Mouse (Mus musculus): ENCODE measurements at regions not wholly inside any gene's neighbourhood (a gene's known extent, or its start where the extent isn't known, plus 50 kb on each side); places are given as distances from the start of the nearest gene placed in this dataset.

DNA sequence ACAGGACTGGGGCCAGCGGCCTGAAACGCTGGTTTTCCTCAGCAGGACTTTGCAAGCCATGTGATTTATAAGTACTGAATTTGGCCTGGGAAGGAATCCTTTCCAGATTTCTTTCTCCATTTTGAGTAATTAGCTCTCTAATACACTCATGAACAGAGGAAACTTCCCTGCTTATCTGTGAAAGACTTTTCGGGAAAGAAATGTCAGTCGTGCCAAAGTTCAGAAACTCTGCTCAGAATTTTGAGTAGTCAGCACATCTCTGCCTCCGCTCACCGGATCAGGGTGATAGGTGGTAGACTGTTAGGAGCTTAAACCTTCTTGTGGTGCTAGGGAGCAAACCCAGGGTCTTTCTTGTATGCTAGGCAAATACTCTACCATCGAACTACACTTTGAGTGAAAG is 67.0 kb upstream of the Arhgap32 start:
- DNase-seq = peak; percentile 84
- no peak for TF ChIP-seq CTCF (conservative IDR thresholded peaks at IDR 0.05; ENCODE audit: insufficient read depth, insufficient read length, low read depth, low read length)
- TF ChIP-seq POLR2A (IDR thresholded peaks at IDR 0.05; ENCODE audit: low read depth, low read length) = no peak
- H3K4me1 ChIP-seq (ENCODE audit: control insufficient read depth, insufficient read depth, low read length) = peaks cover 29% of the 10 kb centered on the region
- H3K27ac ChIP-seq (ENCODE audit: insufficient read depth, low read depth, low read length) = peak overlapping the region; percentile 90
- H3K4me3 ChIP-seq (ENCODE audit: insufficient read depth, low read depth, low read length) = no peak overlapping the region
- H3K36me3 ChIP-seq (ENCODE audit: control insufficient read depth, insufficient read depth, low read length) = no peaks in the 10 kb centered on the region
- H3K27me3 ChIP-seq (replicated peaks; ENCODE audit: control insufficient read depth, insufficient read depth, low read length) = no peaks in the 10 kb centered on the region
- 40% methylated on average over 7 of the region's 7 CpGs for WGBS

DNA sequence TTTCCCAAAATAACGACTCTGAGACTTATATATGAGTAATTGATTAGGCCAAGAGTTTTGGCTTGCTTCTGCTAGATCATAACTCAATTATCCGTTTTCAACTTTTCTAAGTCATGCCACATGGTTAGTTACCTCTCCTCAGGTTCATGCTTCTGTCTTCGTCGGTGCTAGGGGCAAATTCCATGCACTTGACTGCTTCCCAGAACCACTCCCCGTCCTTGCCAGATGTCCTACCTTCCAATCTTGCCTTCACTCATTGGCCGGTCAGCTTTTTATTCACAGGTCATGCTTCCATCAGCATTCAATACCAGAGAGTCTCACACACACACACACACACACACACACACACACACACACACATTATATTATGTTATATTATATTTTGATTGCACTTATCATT is 66.4 kb upstream of the Arhgap32 start:
- no peaks in the 10 kb centered on the region for H3K27me3 ChIP-seq (replicated peaks; ENCODE audit: control insufficient read depth, insufficient read depth, low read length)
- TF ChIP-seq POLR2A (IDR thresholded peaks at IDR 0.05; ENCODE audit: low read depth, low read length) (no peak), CTCF (conservative IDR thresholded peaks at IDR 0.05; ENCODE audit: insufficient read depth, insufficient read length, low read depth, low read length) (no peak)
- no peaks in the 10 kb centered on the region for H3K36me3 ChIP-seq (ENCODE audit: control insufficient read depth, insufficient read depth, low read length)
- no peak overlapping the region for H3K27ac ChIP-seq (ENCODE audit: insufficient read depth, low read depth, low read length)
- no peak overlapping the region for H3K4me3 ChIP-seq (ENCODE audit: insufficient read depth, low read depth, low read length)
- peak; percentile 72 for DNase-seq
- H3K4me1 ChIP-seq (ENCODE audit: control insufficient read depth, insufficient read depth, low read length) = peaks cover 28% of the 10 kb centered on the region
- 51% methylated on average over 6 of the region's 6 CpGs for WGBS

DNA sequence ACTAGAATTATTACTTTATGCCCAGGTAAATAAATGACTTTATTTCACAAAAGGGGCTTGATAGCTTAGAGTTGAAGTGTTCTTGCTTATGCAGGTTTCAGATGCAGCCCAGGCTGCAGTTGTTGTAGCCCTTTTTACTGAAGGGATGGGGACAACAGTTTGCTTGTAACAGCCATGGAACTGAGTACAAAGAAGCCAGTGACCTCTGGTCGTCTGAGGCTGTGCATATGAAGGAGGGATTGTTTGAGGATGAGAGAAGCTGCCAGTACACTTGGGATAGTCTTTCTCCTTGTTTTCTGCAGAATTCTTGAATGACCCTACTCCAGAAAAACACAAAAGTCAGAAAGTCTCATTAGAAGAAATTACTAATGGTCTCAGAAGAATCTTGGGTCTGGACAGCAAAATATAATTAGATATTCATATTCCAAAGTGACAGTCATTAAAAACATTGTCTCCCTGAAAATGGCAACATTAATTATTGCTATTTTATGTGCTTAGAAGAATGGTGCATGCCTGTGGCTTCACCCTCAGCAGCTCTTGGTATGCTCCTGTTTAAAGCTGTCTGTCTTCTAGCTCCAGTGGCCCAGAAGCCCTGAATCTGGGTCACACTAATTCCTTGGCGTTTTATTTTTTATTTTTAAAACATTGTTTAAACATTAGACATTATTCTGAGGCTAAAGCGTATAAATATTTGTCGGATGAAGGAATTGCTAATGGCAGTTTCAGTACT is 61.9 kb upstream of the Arhgap32 start:
- DNase-seq = no peak
- Histone ChIP-seq H3K4me3 (ENCODE audit: insufficient read depth, low read depth, low read length) (no peak overlapping the region), H3K36me3 (ENCODE audit: control insufficient read depth, insufficient read depth, low read length) (no peaks in the 10 kb centered on the region), H3K4me1 (ENCODE audit: control insufficient read depth, insufficient read depth, low read length) (peaks cover 12% of the 10 kb centered on the region; the same call in 1 of the 2 replicates), H3K27me3 (replicated peaks; ENCODE audit: control insufficient read depth, insufficient read depth, low read length) (no peaks in the 10 kb centered on the region), H3K27ac (ENCODE audit: insufficient read depth, low read depth, low read length) (no peak overlapping the region)
- WGBS = 34% methylated on average over 4 of the region's 4 CpGs
- no peak for TF ChIP-seq POLR2A (IDR thresholded peaks at IDR 0.05; ENCODE audit: low read depth, low read length)
- no peak for TF ChIP-seq CTCF (conservative IDR thresholded peaks at IDR 0.05; ENCODE audit: insufficient read depth, insufficient read length, low read depth, low read length)

DNA sequence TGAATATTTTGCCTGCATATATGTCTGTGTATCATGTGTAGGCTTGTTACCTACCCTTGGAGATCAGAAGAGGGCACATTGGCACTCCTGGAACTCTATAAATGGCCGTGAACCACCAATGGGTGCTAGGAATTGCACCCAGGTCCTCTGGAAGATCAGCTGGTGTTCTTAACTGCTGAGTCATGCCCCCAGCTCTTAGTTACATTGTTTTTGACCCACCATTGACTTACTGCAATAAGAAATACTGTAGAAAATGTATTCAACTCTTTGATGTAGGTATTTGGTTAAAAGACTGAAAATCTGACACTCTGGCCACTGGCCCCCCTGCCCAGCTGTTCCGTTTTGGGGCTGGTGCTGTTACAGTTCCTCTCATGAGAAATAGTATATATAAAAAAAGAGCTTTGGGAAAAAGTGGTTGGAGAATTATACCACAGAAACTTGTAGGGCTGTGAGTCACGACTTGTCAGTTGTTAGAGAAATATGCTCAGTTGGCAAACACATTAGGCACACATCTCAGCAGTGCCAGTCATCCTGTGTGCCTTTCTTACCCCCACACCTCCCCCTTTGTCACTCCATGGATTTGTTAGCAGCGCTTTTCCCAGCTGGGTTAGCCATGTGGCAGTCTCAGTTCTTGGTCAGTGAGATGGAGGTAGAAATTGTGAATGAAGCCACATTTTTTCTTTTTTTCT is 58.4 kb upstream of the Arhgap32 start:
- 86% methylated on average over 4 of the region's 4 CpGs for WGBS
- no peak for DNase-seq
- no peak overlapping the region for H3K4me3 ChIP-seq (ENCODE audit: insufficient read depth, low read depth, low read length)
- H3K4me1 ChIP-seq (ENCODE audit: control insufficient read depth, insufficient read depth, low read length) = peaks cover 3% of the 10 kb centered on the region; the same call in 1 of the 2 replicates
- no peaks in the 10 kb centered on the region for H3K27me3 ChIP-seq (replicated peaks; ENCODE audit: control insufficient read depth, insufficient read depth, low read length)
- TF ChIP-seq POLR2A (IDR thresholded peaks at IDR 0.05; ENCODE audit: low read depth, low read length) = no peak
- no peak for TF ChIP-seq CTCF (conservative IDR thresholded peaks at IDR 0.05; ENCODE audit: insufficient read depth, insufficient read length, low read depth, low read length)
- no peaks in the 10 kb centered on the region for H3K36me3 ChIP-seq (ENCODE audit: control insufficient read depth, insufficient read depth, low read length)
- H3K27ac ChIP-seq (ENCODE audit: insufficient read depth, low read depth, low read length) = no peak overlapping the region

DNA sequence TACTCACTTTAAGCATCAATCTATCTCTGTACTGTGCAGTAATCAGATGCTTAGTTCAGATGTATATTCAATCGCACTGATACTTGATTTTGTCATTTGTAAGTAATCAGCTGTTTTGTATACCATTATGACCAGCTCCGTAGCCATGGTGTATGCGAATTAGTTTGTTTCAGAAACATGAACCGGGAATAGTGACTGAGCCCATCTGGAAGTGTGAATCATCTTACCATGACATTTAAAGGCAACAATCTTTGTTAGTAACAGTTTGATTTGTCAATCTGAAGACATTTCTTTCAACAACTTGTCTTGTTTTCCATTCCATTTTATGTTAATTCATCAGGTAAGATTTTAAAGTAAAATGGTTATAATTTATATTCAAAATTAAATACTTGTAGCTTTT is 53.2 kb upstream of the Arhgap32 start:
- 90% methylated on average over 4 of the region's 4 CpGs for WGBS
- H3K4me3 ChIP-seq (ENCODE audit: insufficient read depth, low read depth, low read length) = no peak overlapping the region

DNA sequence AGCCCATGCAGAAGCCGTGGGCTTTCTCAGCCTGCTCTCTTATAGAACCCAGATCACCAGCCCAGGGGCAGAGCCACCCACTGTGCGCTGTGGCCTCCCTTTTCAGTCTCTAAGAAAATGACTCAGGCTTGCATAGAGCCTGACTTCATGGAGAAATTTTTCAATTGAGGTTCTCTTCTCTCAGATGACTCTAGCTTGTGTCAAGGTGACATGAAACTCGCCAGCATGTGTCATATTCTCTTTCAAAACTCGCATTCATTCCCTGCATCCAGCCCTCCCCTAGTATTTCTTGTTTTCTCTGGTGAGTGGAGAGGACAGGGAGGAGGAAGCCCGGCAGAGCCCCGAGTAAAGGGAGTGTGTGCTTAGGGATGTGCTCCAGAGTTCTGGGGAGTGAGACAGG is 52.4 kb upstream of the Arhgap32 start:
- WGBS = 59% methylated on average over 6 of the region's 6 CpGs
- H3K36me3 ChIP-seq (ENCODE audit: control insufficient read depth, insufficient read depth, low read length) = no peaks in the 10 kb centered on the region
- TF ChIP-seq CTCF (conservative IDR thresholded peaks at IDR 0.05; ENCODE audit: insufficient read depth, insufficient read length, low read depth, low read length) = no peak
- no peak overlapping the region for H3K4me3 ChIP-seq (ENCODE audit: insufficient read depth, low read depth, low read length)
- no peak overlapping the region for H3K27ac ChIP-seq (ENCODE audit: insufficient read depth, low read depth, low read length)
- no peaks in the 10 kb centered on the region for H3K4me1 ChIP-seq (ENCODE audit: control insufficient read depth, insufficient read depth, low read length)
- no peak for DNase-seq
- no peaks in the 10 kb centered on the region for H3K27me3 ChIP-seq (replicated peaks; ENCODE audit: control insufficient read depth, insufficient read depth, low read length)

More for the DNA sequence above, 53.2 kb upstream of the Arhgap32 start:
- H3K27me3 ChIP-seq (replicated peaks; ENCODE audit: control insufficient read depth, insufficient read depth, low read length) = no peaks in the 10 kb centered on the region
- no peak overlapping the region for H3K27ac ChIP-seq (ENCODE audit: insufficient read depth, low read depth, low read length)
- no peaks in the 10 kb centered on the region for H3K4me1 ChIP-seq (ENCODE audit: control insufficient read depth, insufficient read depth, low read length)
- DNase-seq = no peak
- TF ChIP-seq POLR2A (IDR thresholded peaks at IDR 0.05; ENCODE audit: low read depth, low read length) = no peak
- TF ChIP-seq CTCF (conservative IDR thresholded peaks at IDR 0.05; ENCODE audit: insufficient read depth, insufficient read length, low read depth, low read length) = no peak
- no peaks in the 10 kb centered on the region for H3K36me3 ChIP-seq (ENCODE audit: control insufficient read depth, insufficient read depth, low read length)

DNA sequence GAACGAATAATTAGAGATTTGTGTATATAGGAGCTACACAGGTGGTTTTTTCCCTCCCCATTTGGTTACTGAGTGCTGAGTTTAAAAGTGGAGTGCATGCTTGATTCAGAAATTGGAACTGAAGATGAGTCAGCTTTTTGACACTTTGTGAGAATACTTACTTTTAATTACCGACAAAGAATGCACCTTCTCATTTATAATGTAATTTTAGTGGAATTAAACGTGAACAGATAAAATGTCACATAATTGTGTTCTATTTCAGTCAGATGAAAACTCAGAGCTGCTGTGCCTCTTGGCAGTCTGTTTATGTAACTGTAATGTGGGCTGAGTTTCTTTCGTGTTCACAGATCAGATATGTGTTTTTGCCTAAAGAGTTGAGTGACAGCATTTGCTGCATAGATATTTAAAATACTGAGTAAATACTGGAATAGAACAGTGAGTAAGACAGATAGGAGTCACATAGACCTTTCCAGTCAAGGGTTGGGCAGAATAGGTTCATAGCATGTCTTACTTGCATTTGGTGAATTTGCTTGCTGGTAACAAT is 51.9 kb upstream of the Arhgap32 start:
- 47% methylated on average over 4 of the region's 4 CpGs for WGBS
- no peak for DNase-seq
- no peak for TF ChIP-seq CTCF (conservative IDR thresholded peaks at IDR 0.05; ENCODE audit: insufficient read depth, insufficient read length, low read depth, low read length)
- no peak for TF ChIP-seq POLR2A (IDR thresholded peaks at IDR 0.05; ENCODE audit: low read depth, low read length)
- H3K27me3 ChIP-seq (replicated peaks; ENCODE audit: control insufficient read depth, insufficient read depth, low read length) = no peaks in the 10 kb centered on the region
- H3K36me3 ChIP-seq (ENCODE audit: control insufficient read depth, insufficient read depth, low read length) = no peaks in the 10 kb centered on the region
- H3K4me3 ChIP-seq (ENCODE audit: insufficient read depth, low read depth, low read length) = no peak overlapping the region
- H3K4me1 ChIP-seq (ENCODE audit: control insufficient read depth, insufficient read depth, low read length) = no peaks in the 10 kb centered on the region
- no peak overlapping the region for H3K27ac ChIP-seq (ENCODE audit: insufficient read depth, low read depth, low read length)

Data from kidney, adult 2 months (tissue).